Mouse (Mus musculus) small intestine, adult 2 months (tissue): ENCODE data around the gene Hoxd8. TPM values are rescaled to one million over a fixed set of nuclear protein-coding genes. Genes with fewer than 3 reads are reported as not detected.

ENCODE experiments used
- H3K27ac ChIP-seq: fragments of 200-500 bp; 2 replicates; pipeline ENCODE4 v1.5.1; 2012; ENCODE audit warnings: low read depth, low read length, control low read depth, inconsistent platforms; ENCODE audit not compliant: insufficient read depth
- H3K27me3 ChIP-seq: fragments of 200-500 bp; 2 replicates; pipeline ENCODE4 v1.6.1; 2012; ENCODE audit warnings: mild to moderate bottlenecking, moderate library complexity, low read length, inconsistent platforms; ENCODE audit not compliant: control insufficient read depth, insufficient read depth
- H3K36me3 ChIP-seq: fragments of 200-500 bp; 2 replicates; pipeline ENCODE4 v1.6.1; 2012; ENCODE audit warnings: mild to moderate bottlenecking, low read length, control low read depth, inconsistent platforms; ENCODE audit not compliant: control insufficient read depth, insufficient read depth
- H3K4me1 ChIP-seq: fragments of 200-500 bp; 2 replicates; pipeline ENCODE4 v1.6.1; 2012; ENCODE audit warnings: low read length, inconsistent platforms, mixed read lengths; ENCODE audit not compliant: control insufficient read depth, insufficient read depth, insufficient read length
- H3K4me3 ChIP-seq: fragments of 200-500 bp; 2 replicates; pipeline ENCODE4 v1.5.1; 2012; ENCODE audit warnings: low read depth, mild to moderate bottlenecking, control low read depth, inconsistent platforms, low read length, moderate library complexity
- CTCF ChIP-seq: fragments of 200-500 bp; IDR thresholded peaks from 2 replicates; pipeline ENCODE4 v1.5.1; 2012; ENCODE audit warnings: low read depth, mild to moderate bottlenecking, control low read depth, inconsistent platforms, low read length, moderate library complexity, mixed read lengths; ENCODE audit not compliant: insufficient replicate concordance, insufficient read length; ENCODE audit errors: extremely low read depth
- POLR2A ChIP-seq: fragments of 200-500 bp; IDR thresholded peaks from 2 replicates; pipeline ENCODE4 v1.6.1; 2012; ENCODE audit warnings: low read depth, mild to moderate bottlenecking, control low read depth, inconsistent platforms, low read length, moderate library complexity
- WGBS: fragments of 180-500 bp; shearing (Covaris S2); methylation state at CpG from one replicate; pipeline ENCODE4 v1.1.7; 2018; 5-methylcytosine and 5-hydroxymethylcytosine counted together
- polyA plus RNA-seq: library from polyadenylated mRNA; depleted of rRNA; stranded (reverse); fragments of >200 nt; gene quantifications from 2 replicates; pipeline ENCODE4 v1.2.3, GENCODE M21; 2012

Gene Hoxd8
- polyA plus RNA-seq, 1 experiment = 3.1 TPM

- Histone ChIP-seq H3K27me3 (peaks cover 94% of the 10 kb centered on the region), H3K36me3 (no peaks in the 10 kb centered on the region), H3K27ac (no peak overlapping the region), H3K4me3 (no peak overlapping the region), H3K4me1 (peaks cover 5% of the 10 kb centered on the region)
- TF ChIP-seq CTCF (no peak), POLR2A (no peak)
- WGBS = 15% methylated on average over 7 of the region's 7 CpGs
Measured at GRCm38 (mm10) chr2:74695813-74696430, 8.5 kb upstream of the Hoxd8 start.

GRCm38 (mm10) chr2:74696442-74697335 lies 7.7 kb upstream of the Hoxd8 start:
- 7% methylated on average over 34 of the region's 34 CpGs for WGBS
- no peak for TF ChIP-seq CTCF
- no peak for TF ChIP-seq POLR2A
- H3K36me3 ChIP-seq = no peaks in the 10 kb centered on the region
- peaks cover 91% of the 10 kb centered on the region for H3K27me3 ChIP-seq
- peaks cover 5% of the 10 kb centered on the region for H3K4me1 ChIP-seq
- no peak overlapping the region for H3K4me3 ChIP-seq
- no peak overlapping the region for H3K27ac ChIP-seq

- Histone ChIP-seq H3K27ac (no peak within 1 kb of the TSS), H3K4me1 (peaks cover 5% of the 10 kb centered on the region), H3K36me3 (no peaks in the 10 kb centered on the region), H3K27me3 (peaks cover 86% of the 10 kb centered on the region), H3K4me3 (peak within 1 kb of the TSS; percentile 62)
- 1% methylated on average over 43 of the region's 43 CpGs for WGBS
- no peak for TF ChIP-seq POLR2A
- no peak for TF ChIP-seq CTCF
Measured at GRCm38 (mm10) chr2:74697567-74698121, 6.8 kb upstream of the Hoxd8 start, which contains the start of gene Hoxd9. Gene Hoxd9 (plus strand): TSS chr2:74697727.

GRCm38 (mm10) chr2:74698201-74699052 lies 6.0 kb upstream of the Hoxd8 start:
- 3% methylated on average over 83 of the region's 86 CpGs for WGBS
- Histone ChIP-seq H3K27ac (no peak overlapping the region), H3K27me3 (peaks cover 82% of the 10 kb centered on the region), H3K36me3 (no peaks in the 10 kb centered on the region), H3K4me3 (peak overlapping the region; percentile 62), H3K4me1 (peaks cover 5% of the 10 kb centered on the region)
- TF ChIP-seq POLR2A (no peak), CTCF (no peak)

GRCm38 (mm10) chr2:74699053-74699430 lies 5.4 kb upstream of the Hoxd8 start:
- WGBS = 9% methylated on average over 17 of the region's 17 CpGs
- H3K4me1 ChIP-seq = peaks cover 5% of the 10 kb centered on the region
- H3K4me3 ChIP-seq = no peak overlapping the region
- H3K27ac ChIP-seq = no peak overlapping the region
- H3K36me3 ChIP-seq = no peaks in the 10 kb centered on the region
- no peak for TF ChIP-seq CTCF
- TF ChIP-seq POLR2A = no peak
- peaks cover 82% of the 10 kb centered on the region for H3K27me3 ChIP-seq

GRCm38 (mm10) chr2:74699664-74700545 lies 4.5 kb upstream of the Hoxd8 start:
- Histone ChIP-seq H3K27me3 (peaks cover 85% of the 10 kb centered on the region), H3K27ac (no peak overlapping the region), H3K4me3 (no peak overlapping the region), H3K36me3 (no peaks in the 10 kb centered on the region), H3K4me1 (peaks cover 10% of the 10 kb centered on the region)
- TF ChIP-seq CTCF (no peak), POLR2A (no peak)
- WGBS = 17% methylated on average over 23 of the region's 23 CpGs
